Mouse (Mus musculus): ENCODE data around the gene Rab1b. TPM values are rescaled to one million over a fixed set of nuclear protein-coding genes. Genes with fewer than 3 reads are reported as not detected.

Gene Rab1b
- polyA plus RNA-seq, 1 experiment: 113 TPM

- H3K4me1 ChIP-seq (ENCODE audit: control insufficient read depth, insufficient read depth, low read length): peaks cover 12% of the 10 kb centered on the region
- no peaks in the 10 kb centered on the region; the same call in none of the 2 replicates for H3K27me3 ChIP-seq (ENCODE audit: control insufficient read depth, insufficient read depth, low read length)
- TF ChIP-seq POLR2A (IDR thresholded peaks at IDR 0.05; ENCODE audit: control insufficient read depth, low read depth, low read length) (no peak), CTCF (IDR thresholded peaks at IDR 0.05; ENCODE audit: control insufficient read depth, insufficient read depth, insufficient replicate concordance, low read depth, low read length) (no peak)
Measured at GRCm38 (mm10) chr19:5082596-5082995, 24.3 kb downstream of the Rab1b start.

GRCm38 (mm10) chr19:5082005-5082404, 24.9 kb downstream of the Rab1b start:
- Histone ChIP-seq H3K27me3 (ENCODE audit: control insufficient read depth, insufficient read depth, low read length) (no peaks in the 10 kb centered on the region; the same call in none of the 2 replicates), H3K27ac (ENCODE audit: control insufficient read depth, insufficient read depth, low read depth, low read length) (no peak overlapping the region), H3K4me3 (ENCODE audit: control insufficient read depth, low read depth, low read length) (no peak overlapping the region), H3K36me3 (ENCODE audit: control insufficient read depth, insufficient read depth, low read length) (no peaks in the 10 kb centered on the region), H3K4me1 (ENCODE audit: control insufficient read depth, insufficient read depth, low read length) (peaks cover 6% of the 10 kb centered on the region)
- TF ChIP-seq POLR2A (IDR thresholded peaks at IDR 0.05; ENCODE audit: control insufficient read depth, low read depth, low read length) (no peak), CTCF (IDR thresholded peaks at IDR 0.05; ENCODE audit: control insufficient read depth, insufficient read depth, insufficient replicate concordance, low read depth, low read length) (no peak)

More at GRCm38 (mm10) chr19:5082596-5082995, 24.3 kb downstream of the Rab1b start:
- Histone ChIP-seq H3K36me3 (ENCODE audit: control insufficient read depth, insufficient read depth, low read length) (no peaks in the 10 kb centered on the region), H3K4me3 (ENCODE audit: control insufficient read depth, low read depth, low read length) (no peak overlapping the region), H3K27ac (ENCODE audit: control insufficient read depth, insufficient read depth, low read depth, low read length) (no peak overlapping the region)

GRCm38 (mm10) chr19:5079279-5079678, 27.6 kb downstream of the Rab1b start:
- Histone ChIP-seq H3K4me1 (ENCODE audit: control insufficient read depth, insufficient read depth, low read length) (no peaks in the 10 kb centered on the region; the same call in 1 of the 2 replicates), H3K27ac (ENCODE audit: control insufficient read depth, insufficient read depth, low read depth, low read length) (no peak overlapping the region), H3K27me3 (ENCODE audit: control insufficient read depth, insufficient read depth, low read length) (no peaks in the 10 kb centered on the region; the same call in 1 of the 2 replicates), H3K4me3 (ENCODE audit: control insufficient read depth, low read depth, low read length) (no peak overlapping the region), H3K36me3 (ENCODE audit: control insufficient read depth, insufficient read depth, low read length) (no peaks in the 10 kb centered on the region)
- TF ChIP-seq POLR2A (IDR thresholded peaks at IDR 0.05; ENCODE audit: control insufficient read depth, low read depth, low read length) (no peak), CTCF (IDR thresholded peaks at IDR 0.05; ENCODE audit: control insufficient read depth, insufficient read depth, insufficient replicate concordance, low read depth, low read length) (no peak)

- Histone ChIP-seq H3K4me3 (ENCODE audit: control insufficient read depth, low read depth, low read length) (peak overlapping the region; percentile 14), H3K27ac (ENCODE audit: control insufficient read depth, insufficient read depth, low read depth, low read length) (no peak overlapping the region), H3K36me3 (ENCODE audit: control insufficient read depth, insufficient read depth, low read length) (no peaks in the 10 kb centered on the region), H3K4me1 (ENCODE audit: control insufficient read depth, insufficient read depth, low read length) (peaks cover 24% of the 10 kb centered on the region), H3K27me3 (ENCODE audit: control insufficient read depth, insufficient read depth, low read length) (no peaks in the 10 kb centered on the region)
- TF ChIP-seq CTCF (IDR thresholded peaks at IDR 0.05; ENCODE audit: control insufficient read depth, insufficient read depth, insufficient replicate concordance, low read depth, low read length): no peak
- no peak for TF ChIP-seq POLR2A (IDR thresholded peaks at IDR 0.05; ENCODE audit: control insufficient read depth, low read depth, low read length)
Measured at GRCm38 (mm10) chr19:5073518-5073917, 33.4 kb downstream of the Rab1b start.

- H3K4me3 ChIP-seq (ENCODE audit: control insufficient read depth, low read depth, low read length): peak overlapping the region; percentile 83
- peaks cover 29% of the 10 kb centered on the region for H3K4me1 ChIP-seq (ENCODE audit: control insufficient read depth, insufficient read depth, low read length)
- H3K27me3 ChIP-seq (ENCODE audit: control insufficient read depth, insufficient read depth, low read length): no peaks in the 10 kb centered on the region
- H3K27ac ChIP-seq (ENCODE audit: control insufficient read depth, insufficient read depth, low read depth, low read length): no peak overlapping the region
- H3K36me3 ChIP-seq (ENCODE audit: control insufficient read depth, insufficient read depth, low read length): no peaks in the 10 kb centered on the region
- TF ChIP-seq POLR2A (IDR thresholded peaks at IDR 0.05; ENCODE audit: control insufficient read depth, low read depth, low read length) (no peak), CTCF (IDR thresholded peaks at IDR 0.05; ENCODE audit: control insufficient read depth, insufficient read depth, insufficient replicate concordance, low read depth, low read length) (0 out of 2 replicates have a peak, but pooled peaks have one; percentile 10)
Measured at GRCm38 (mm10) chr19:5073028-5073427, 33.8 kb downstream of the Rab1b start.

GRCm38 (mm10) chr19:5072389-5073019, 34.4 kb downstream of the Rab1b start:
- Histone ChIP-seq H3K4me3 (ENCODE audit: control insufficient read depth, low read depth, low read length) (peak overlapping the region; percentile 83), H3K27ac (ENCODE audit: control insufficient read depth, insufficient read depth, low read depth, low read length) (no peak overlapping the region), H3K4me1 (ENCODE audit: control insufficient read depth, insufficient read depth, low read length) (peaks cover 29% of the 10 kb centered on the region), H3K27me3 (ENCODE audit: control insufficient read depth, insufficient read depth, low read length) (no peaks in the 10 kb centered on the region), H3K36me3 (ENCODE audit: control insufficient read depth, insufficient read depth, low read length) (no peaks in the 10 kb centered on the region)
- TF ChIP-seq POLR2A (IDR thresholded peaks at IDR 0.05; ENCODE audit: control insufficient read depth, low read depth, low read length): no peak
- TF ChIP-seq CTCF (IDR thresholded peaks at IDR 0.05; ENCODE audit: control insufficient read depth, insufficient read depth, insufficient replicate concordance, low read depth, low read length): no peak

GRCm38 (mm10) chr19:5071545-5072369, 35.1 kb downstream of the Rab1b start:
- Histone ChIP-seq H3K36me3 (ENCODE audit: control insufficient read depth, insufficient read depth, low read length) (no peaks in the 10 kb centered on the region), H3K4me3 (ENCODE audit: control insufficient read depth, low read depth, low read length) (peak overlapping the region; percentile 83), H3K4me1 (ENCODE audit: control insufficient read depth, insufficient read depth, low read length) (peaks cover 35% of the 10 kb centered on the region), H3K27me3 (ENCODE audit: control insufficient read depth, insufficient read depth, low read length) (no peaks in the 10 kb centered on the region), H3K27ac (ENCODE audit: control insufficient read depth, insufficient read depth, low read depth, low read length) (no peak overlapping the region)
- TF ChIP-seq POLR2A (IDR thresholded peaks at IDR 0.05; ENCODE audit: control insufficient read depth, low read depth, low read length) (peak; percentile 29; the same call in 1 of the 2 replicates), CTCF (IDR thresholded peaks at IDR 0.05; ENCODE audit: control insufficient read depth, insufficient read depth, insufficient replicate concordance, low read depth, low read length) (no peak)
